Mouse (Mus musculus) mouse embryonic stem cell (cell line): Measurements from ENCODE around the gene Tmc5.

ENCODE experiments used
- in situ Hi-C, 2 experiments: fragments of 300-500 bp; cut with MboI; formaldehyde crosslinking; loops; 1 replicate in 1 of 2; 3 replicates in 1 of 2; pipeline ENCODE4 v1.14.3; 2019 to 2020; ENCODE audit warnings: low sequenced_read_pairs in 2 of 2, low pct_unique_long_range_greater_than_20kb in 1 of 2, mixed read lengths in 1 of 2; ENCODE audit not compliant: unreplicated experiment in 1 of 2

Tmc5 gene

DNA sequence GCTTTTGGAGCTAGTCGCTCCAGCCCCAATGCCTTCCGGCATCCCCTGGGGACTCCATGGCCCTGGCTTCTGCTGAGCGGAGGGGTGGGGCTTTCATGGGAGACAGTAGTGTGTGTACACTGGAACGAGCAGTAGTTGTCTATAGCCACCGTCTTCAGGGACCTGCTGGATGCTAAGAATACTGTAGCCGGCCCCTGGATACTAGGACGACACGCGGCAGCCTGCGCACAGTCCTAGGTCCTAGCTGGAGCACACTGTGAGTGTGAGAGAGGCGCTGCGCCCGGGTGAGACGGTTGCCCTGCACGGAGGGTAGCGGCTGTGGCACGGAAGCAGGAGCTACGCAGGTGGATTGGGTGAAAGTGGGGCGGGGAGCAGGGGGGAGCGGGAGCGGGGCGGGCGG, at the start of gene Tmc5:
Gene Tmc5, plus strand, starts transcription at position 97 of the 400 bp plus-strand sequence.
- in situ Hi-C loops: loop anchor here in 1 of 2 experiments (10.0 kb wide), 1 partner anchor 98 kb away; no protein-coding TSS in a partner anchor

GRCm38 (mm10) chr7:118547451-118547850, 49.6 kb upstream of the Tmc5 start:
- in situ Hi-C loops: no loop called here

GRCm38 (mm10) chr7:118553881-118554280, 43.2 kb upstream of the Tmc5 start:
- in situ Hi-C loops: no loop called here

DNA sequence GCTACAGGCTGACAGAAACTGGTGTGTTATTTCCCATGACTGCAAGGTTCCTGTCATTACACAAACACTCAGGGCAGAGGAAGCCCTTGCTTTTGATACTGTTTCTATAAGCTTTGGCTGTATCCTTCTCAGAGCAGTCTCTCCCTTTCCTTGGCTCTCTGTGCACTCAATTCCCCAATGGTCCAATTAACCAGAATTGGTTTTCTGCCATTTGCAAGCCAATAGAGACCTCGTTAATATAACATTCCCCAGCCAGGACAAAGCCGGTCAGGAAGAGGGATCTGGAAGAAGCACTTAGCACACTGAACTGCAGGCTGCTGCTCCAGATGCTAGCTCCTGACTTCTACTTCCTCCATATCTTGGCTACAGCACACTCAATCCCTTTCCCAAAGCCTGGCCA, 42.8 kb upstream of the Tmc5 start:
- in situ Hi-C loops: no loop called here

DNA sequence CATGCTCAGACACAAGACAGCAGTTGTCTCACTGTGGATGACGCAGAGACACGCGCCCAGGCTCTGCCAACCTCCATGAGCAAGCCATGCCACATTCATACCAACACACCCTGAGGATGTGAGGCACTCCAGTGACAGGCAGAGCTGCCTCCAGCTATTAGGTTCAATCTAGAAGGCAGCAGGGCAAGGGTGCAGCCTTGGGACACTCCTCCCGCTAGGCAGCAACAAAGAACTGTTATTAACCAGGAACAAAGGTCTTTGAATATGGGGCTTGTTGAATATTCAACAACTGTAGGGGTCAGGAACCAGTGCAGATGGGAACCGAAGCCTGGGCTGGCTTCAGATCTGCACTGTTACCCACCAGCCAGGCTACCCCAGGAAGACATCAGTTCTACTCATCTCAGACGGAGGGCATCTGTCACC, 28.0 kb upstream of the Tmc5 start:
- in situ Hi-C loops: no loop called here

DNA sequence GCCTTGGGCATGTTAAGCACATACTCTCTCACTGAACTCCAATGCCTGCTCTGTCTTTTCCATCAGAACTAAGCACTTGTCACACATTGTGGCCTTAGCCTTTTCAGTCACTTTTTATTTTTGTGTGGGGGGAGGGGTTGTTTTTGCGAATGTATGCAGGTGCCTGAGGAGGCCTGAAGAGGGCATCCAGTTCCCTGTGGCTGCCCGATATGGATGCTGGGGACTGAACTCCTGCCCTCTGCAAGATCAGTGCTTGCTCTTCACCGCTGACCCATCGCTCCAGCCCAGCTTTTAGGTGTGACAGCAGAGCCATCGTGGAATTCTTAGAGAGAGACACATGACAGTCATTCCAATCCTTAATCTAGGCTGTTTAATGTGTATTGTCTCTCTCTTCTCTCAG, 25.7 kb upstream of the Tmc5 start:
- in situ Hi-C loops: no loop called here

DNA sequence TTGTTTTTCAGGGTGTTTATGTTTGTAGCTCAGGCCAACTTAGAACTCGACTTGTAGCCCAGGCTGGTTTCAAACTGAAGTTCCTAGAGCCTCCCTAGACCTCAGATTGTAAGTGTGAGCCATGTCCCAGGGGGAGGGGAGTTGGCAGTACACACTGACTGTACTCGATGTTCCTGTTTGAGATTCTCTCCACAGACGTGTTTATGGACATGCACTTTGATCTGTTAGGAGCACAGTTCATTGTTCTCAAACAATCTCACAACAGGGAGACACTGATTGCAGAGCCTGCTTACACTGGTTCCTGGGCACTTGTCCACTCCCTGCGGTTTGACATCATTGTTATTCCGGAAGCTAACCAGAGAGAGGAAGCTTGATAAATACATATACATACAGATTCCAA, 25.1 kb upstream of the Tmc5 start:
- in situ Hi-C loops: no loop called here

- in situ Hi-C loops: no loop called here
Observed at GRCm38 (mm10) chr7:118578269-118578668, 18.8 kb upstream of the Tmc5 start.

- in situ Hi-C loops: no loop called here
Observed at GRCm38 (mm10) chr7:118579938-118580337, 17.2 kb upstream of the Tmc5 start.

GRCm38 (mm10) chr7:118583821-118584220, 13.3 kb upstream of the Tmc5 start:
- in situ Hi-C loops: no loop called here

GRCm38 (mm10) chr7:118584257-118584907, 12.7 kb upstream of the Tmc5 start, which contains the start of gene Tmc7:
Gene Tmc7, minus strand, starts transcription at chr7:118584736.
- in situ Hi-C loops: no loop called here

- in situ Hi-C loops: no loop called here
Observed at GRCm38 (mm10) chr7:118584926-118585325, 12.2 kb upstream of the Tmc5 start.

DNA sequence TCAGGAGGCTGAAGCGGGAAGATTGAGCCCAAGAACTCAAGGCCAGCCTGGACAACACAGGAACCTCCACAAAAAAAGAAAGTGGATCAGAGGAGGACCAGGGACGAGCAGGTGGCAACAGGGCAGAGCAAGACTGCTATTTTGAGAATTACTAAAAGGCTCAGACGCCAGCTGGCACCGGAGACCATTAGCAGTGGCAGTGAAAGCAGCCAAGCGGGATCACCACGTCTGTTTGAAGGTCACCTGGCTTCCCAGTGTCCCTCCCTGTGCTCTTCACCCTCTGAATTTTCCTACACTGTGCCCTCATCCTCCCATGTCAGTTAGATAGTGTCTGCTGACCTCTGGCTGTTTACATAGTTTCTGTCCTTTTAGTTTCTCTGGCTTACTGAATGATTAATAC, 11.2 kb upstream of the Tmc5 start:
- in situ Hi-C loops: no loop called here

GRCm38 (mm10) chr7:118590726-118591305, 6.3 kb upstream of the Tmc5 start:
- in situ Hi-C loops: loop anchor here in 1 of 2 experiments (10.0 kb wide), 1 partner anchor 104 kb away; no protein-coding TSS in a partner anchor

- in situ Hi-C loops: loop anchor here in 1 of 2 experiments (10.0 kb wide), 1 partner anchor 103 kb away; no protein-coding TSS in a partner anchor
Observed at GRCm38 (mm10) chr7:118592146-118592545, 5.0 kb upstream of the Tmc5 start.

DNA sequence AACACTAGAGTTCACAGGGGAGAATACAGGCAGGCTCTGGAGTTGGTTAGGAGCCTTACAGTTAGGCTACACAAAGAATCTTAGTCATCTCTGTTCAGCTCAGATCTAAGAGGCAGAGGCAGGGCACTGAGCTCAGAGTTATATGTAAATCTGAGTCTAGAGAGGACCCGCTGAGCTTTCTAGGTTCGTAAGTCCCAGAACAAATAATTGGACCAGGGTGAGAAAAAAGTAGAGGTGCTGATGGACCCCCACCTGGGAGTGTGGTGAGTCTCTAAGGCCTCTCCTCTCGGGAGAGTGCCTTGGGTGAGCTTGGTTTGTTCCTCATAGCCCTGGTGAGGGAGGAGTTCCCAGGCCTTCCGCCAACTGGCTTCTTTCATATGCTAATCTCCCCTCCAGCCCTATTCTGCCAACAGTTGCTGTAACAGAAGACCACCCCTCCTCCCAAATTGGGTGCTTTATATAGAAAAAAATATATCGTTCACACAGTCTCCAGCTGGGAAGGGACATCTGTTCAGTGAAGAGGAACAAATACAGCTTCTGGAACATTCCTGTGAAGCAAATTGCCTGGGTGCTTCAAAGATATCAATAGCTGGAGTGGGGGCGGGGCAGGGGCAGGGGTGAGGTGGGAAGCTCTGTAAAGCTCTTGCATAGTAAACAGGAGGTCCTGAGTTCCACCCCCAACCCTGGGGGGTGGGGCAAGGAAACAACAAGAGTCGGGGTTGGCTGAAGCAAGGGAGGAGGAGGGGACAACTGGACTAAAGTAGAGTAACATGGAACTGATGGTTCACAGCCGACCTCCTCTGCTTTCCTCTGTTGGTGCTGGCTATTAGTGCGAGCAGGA, 3.3 kb upstream of the Tmc5 start:
- in situ Hi-C loops: loop anchor here in 1 of 2 experiments (10.0 kb wide), 1 partner anchor 101 kb away; no protein-coding TSS in a partner anchor

DNA sequence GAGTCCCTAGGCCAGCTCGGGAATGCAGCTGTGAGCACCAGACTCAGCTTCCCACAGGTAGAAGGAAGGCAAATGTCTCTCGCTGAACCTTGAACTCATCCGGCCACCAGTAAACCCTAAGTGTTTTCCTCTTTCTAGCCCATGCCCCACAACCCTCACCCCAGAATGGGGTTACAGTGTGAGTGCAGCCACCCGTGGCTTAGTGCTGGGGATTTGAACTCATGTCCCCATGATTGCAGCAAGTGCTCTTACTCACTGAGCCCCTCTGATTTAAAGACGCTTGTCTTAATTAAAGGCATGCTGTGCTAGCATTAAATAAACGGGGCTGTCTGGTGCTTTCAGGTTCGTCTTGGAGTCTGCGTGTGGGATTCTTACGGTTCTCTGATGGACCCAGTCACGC, 2.5 kb upstream of the Tmc5 start:
- in situ Hi-C loops: loop anchor here in 1 of 2 experiments (10.0 kb wide), 1 partner anchor 100 kb away; no protein-coding TSS in a partner anchor

- in situ Hi-C loops: loop anchor here in 1 of 2 experiments (10.0 kb wide), 1 partner anchor 100 kb away; no protein-coding TSS in a partner anchor
Observed at GRCm38 (mm10) chr7:118595228-118595627, 1.9 kb upstream of the Tmc5 start.

DNA sequence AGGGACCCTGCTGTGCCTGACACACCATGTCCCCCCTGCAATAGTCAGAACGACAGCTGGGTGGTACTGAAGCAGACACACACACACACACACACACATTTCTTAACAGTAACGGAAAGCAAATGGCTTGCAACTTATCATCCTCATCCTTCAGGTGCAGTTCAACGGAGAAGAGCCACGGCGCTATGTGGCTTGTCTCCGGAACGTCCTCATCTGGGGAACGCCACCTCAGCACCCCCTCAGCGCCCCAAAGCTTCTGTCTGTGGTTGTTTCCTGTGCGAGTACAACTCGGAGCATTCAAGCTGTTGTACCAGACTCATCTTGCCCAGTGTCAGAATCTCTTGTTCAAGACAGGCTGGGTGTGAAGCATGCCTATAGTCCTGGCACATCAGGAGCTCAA, 826 bp upstream of the Tmc5 start:
- in situ Hi-C loops: loop anchor here in 1 of 2 experiments (10.0 kb wide), 1 partner anchor 99 kb away; no protein-coding TSS in a partner anchor
